Mouse (Mus musculus): ENCODE measurements at regions not wholly inside any gene's neighbourhood (a gene's known extent, or its start where the extent isn't known, plus 50 kb on each side); places are given as distances from the start of the nearest gene placed in this dataset.
"Not testable (repeated sequence)": the region's sequence is repeated elsewhere in the genome, so short reads cannot be mapped to it uniquely, and the experiment has no call there.

DNA sequence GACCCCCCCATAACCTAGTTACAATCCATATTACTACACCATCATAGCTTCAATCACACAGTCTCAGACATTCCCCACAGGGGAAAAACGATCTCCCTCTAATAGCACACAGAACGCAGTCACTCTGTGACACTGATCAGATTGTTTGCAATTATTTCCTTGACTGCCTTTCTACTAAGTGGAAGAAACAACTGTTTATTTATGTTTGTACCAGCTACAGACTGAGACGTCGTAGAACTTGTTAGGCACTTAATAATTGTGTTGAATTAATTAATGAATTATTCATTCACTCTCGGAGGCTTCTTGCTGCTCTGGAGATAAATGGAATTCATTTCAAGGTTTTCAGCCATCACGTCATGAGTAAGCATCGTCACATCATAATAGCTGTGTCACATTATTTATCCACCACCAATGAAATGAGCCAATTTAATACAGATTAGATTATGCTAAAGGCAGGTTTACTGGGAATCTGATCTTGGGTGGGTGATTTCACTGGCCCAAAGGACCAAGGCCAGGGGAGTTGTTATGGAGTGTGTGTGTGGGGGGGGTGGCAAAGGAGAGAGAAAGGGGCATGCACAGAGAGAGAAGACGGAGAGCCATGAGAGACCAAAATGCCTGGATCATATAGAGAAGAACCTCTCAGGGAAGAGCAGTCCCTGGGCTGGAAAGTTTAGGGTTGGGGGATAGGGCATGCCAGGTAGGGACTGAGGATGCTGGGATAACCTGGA is 355.7 kb upstream of the Zwint start:
- ATAC-seq (ENCODE audit: low FRiP score): peak; percentile 51
- no peak overlapping the region for H3K9ac ChIP-seq (ENCODE audit: low read depth, low read length)
- H3K27ac ChIP-seq (ENCODE audit: low read depth, low read length): no peak overlapping the region
- no peaks in the 10 kb centered on the region for H3K4me1 ChIP-seq (replicated peaks; ENCODE audit: control insufficient read depth, insufficient read depth, low read length)
- 58% methylated on average over 8 of the region's 8 CpGs for WGBS
- H3K36me3 ChIP-seq (ENCODE audit: control insufficient read depth, insufficient read depth, low read length): no peaks in the 10 kb centered on the region
- no peak overlapping the region for H3K4me3 ChIP-seq (ENCODE audit: low read depth, low read length)
- DNase-seq (ENCODE audit: low spot score): no peak
- no peaks in the 10 kb centered on the region for H3K9me3 ChIP-seq (ENCODE audit: control insufficient read depth, low read length)
- H3K27me3 ChIP-seq (ENCODE audit: control insufficient read depth, insufficient read depth, low read length): no peaks in the 10 kb centered on the region
- H3K4me2 ChIP-seq (replicated peaks; ENCODE audit: low read depth, low read length): no peak overlapping the region

GRCm38 (mm10) chr10:72309045-72309444 is 345.6 kb upstream of the Zwint start:
- not testable (repeated sequence) for H3K4me3 ChIP-seq (ENCODE audit: low read depth, low read length); H3K9me3 ChIP-seq (ENCODE audit: control insufficient read depth, low read length); ATAC-seq (ENCODE audit: low FRiP score); H3K27me3 ChIP-seq (ENCODE audit: control insufficient read depth, insufficient read depth, low read length); H3K4me1 ChIP-seq (replicated peaks; ENCODE audit: control insufficient read depth, insufficient read depth, low read length); H3K9ac ChIP-seq (ENCODE audit: low read depth, low read length); H3K36me3 ChIP-seq (ENCODE audit: control insufficient read depth, insufficient read depth, low read length); DNase-seq (ENCODE audit: low spot score); H3K4me2 ChIP-seq (replicated peaks; ENCODE audit: low read depth, low read length); H3K27ac ChIP-seq (ENCODE audit: low read depth, low read length)
- WGBS: 97% methylated on average over 21 of the region's 23 CpGs

DNA sequence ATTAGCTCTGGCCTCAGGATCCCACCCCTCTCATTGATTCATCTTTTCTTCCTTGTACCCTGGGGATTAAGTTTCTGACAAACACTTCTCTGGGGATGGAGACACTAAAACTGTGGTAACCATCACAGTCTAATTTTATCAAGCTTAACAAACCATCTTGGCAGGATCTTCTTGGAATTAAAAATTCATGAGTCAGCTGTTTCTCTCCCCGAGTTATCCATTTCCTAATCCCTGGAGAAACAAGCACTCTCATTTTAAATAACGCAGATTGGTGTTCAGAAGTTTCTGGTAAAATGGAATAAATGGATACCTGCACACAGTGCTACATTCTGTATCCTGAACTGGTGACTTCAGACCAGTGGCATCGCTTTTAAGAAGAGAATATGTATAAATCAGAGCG is 336.3 kb upstream of the Zwint start:
- H3K9me3 ChIP-seq (ENCODE audit: control insufficient read depth, low read length): no peaks in the 10 kb centered on the region
- 79% methylated on average over 4 of the region's 4 CpGs for WGBS
- ATAC-seq (ENCODE audit: low FRiP score): no peak
- DNase-seq (ENCODE audit: low spot score): no peak
- H3K4me1 ChIP-seq (replicated peaks; ENCODE audit: control insufficient read depth, insufficient read depth, low read length): no peaks in the 10 kb centered on the region
- H3K36me3 ChIP-seq (ENCODE audit: control insufficient read depth, insufficient read depth, low read length): no peaks in the 10 kb centered on the region
- no peaks in the 10 kb centered on the region for H3K27me3 ChIP-seq (ENCODE audit: control insufficient read depth, insufficient read depth, low read length)
- no peak overlapping the region for H3K4me3 ChIP-seq (ENCODE audit: low read depth, low read length)
- no peak overlapping the region for H3K27ac ChIP-seq (ENCODE audit: low read depth, low read length)
- H3K4me2 ChIP-seq (replicated peaks; ENCODE audit: low read depth, low read length): no peak overlapping the region
- H3K9ac ChIP-seq (ENCODE audit: low read depth, low read length): no peak overlapping the region

DNA sequence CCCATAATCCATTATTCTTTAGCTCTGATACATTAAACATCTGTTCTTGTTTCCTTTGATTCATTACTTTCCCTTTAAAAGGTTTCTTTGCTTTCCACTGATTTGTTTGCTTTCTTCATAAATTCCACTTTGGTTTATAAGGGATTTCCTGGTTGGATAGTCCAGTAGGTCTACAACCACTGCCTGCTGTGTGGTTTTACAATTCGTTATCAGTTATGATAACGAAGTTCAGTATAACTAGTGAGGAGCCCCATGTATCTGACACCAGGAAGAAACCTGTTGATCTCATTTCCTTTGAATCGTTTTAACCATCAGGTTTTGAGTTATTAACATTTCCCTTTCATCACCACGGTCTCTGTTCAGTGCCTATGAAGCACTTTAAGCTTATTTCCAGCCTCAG is 334.3 kb upstream of the Zwint start:
- Histone ChIP-seq H3K36me3 (ENCODE audit: control insufficient read depth, insufficient read depth, low read length) (no peaks in the 10 kb centered on the region), H3K27me3 (ENCODE audit: control insufficient read depth, insufficient read depth, low read length) (no peaks in the 10 kb centered on the region), H3K9ac (ENCODE audit: low read depth, low read length) (no peak overlapping the region), H3K4me1 (replicated peaks; ENCODE audit: control insufficient read depth, insufficient read depth, low read length) (no peaks in the 10 kb centered on the region), H3K4me3 (ENCODE audit: low read depth, low read length) (no peak overlapping the region), H3K9me3 (ENCODE audit: control insufficient read depth, low read length) (no peaks in the 10 kb centered on the region), H3K27ac (ENCODE audit: low read depth, low read length) (no peak overlapping the region), H3K4me2 (replicated peaks; ENCODE audit: low read depth, low read length) (no peak overlapping the region)
- WGBS: 89% methylated on average over 4 of the region's 4 CpGs
- no peak for ATAC-seq (ENCODE audit: low FRiP score)
- no peak for DNase-seq (ENCODE audit: low spot score)

- Histone ChIP-seq H3K9ac (ENCODE audit: low read depth, low read length) (no peak overlapping the region), H3K9me3 (ENCODE audit: control insufficient read depth, low read length) (no peaks in the 10 kb centered on the region), H3K27ac (ENCODE audit: low read depth, low read length) (no peak overlapping the region), H3K4me1 (replicated peaks; ENCODE audit: control insufficient read depth, insufficient read depth, low read length) (no peaks in the 10 kb centered on the region), H3K36me3 (ENCODE audit: control insufficient read depth, insufficient read depth, low read length) (no peaks in the 10 kb centered on the region), H3K27me3 (ENCODE audit: control insufficient read depth, insufficient read depth, low read length) (no peaks in the 10 kb centered on the region), H3K4me3 (ENCODE audit: low read depth, low read length) (no peak overlapping the region), H3K4me2 (replicated peaks; ENCODE audit: low read depth, low read length) (no peak overlapping the region)
- ATAC-seq (ENCODE audit: low FRiP score) (peak; percentile 35; the same call in 1 of the 2 replicates), DNase-seq (ENCODE audit: low spot score) (no peak)
- 55% methylated on average over 4 of the region's 4 CpGs for WGBS
Measured at GRCm38 (mm10) chr10:72326624-72327023, 328.0 kb upstream of the Zwint start.

GRCm38 (mm10) chr10:72347253-72347652 is 307.4 kb upstream of the Zwint start:
- Histone ChIP-seq H3K9me3 (ENCODE audit: control insufficient read depth, low read length) (no peaks in the 10 kb centered on the region), H3K4me1 (replicated peaks; ENCODE audit: control insufficient read depth, insufficient read depth, low read length) (no peaks in the 10 kb centered on the region), H3K27me3 (ENCODE audit: control insufficient read depth, insufficient read depth, low read length) (no peaks in the 10 kb centered on the region), H3K4me3 (ENCODE audit: low read depth, low read length) (no peak overlapping the region), H3K4me2 (replicated peaks; ENCODE audit: low read depth, low read length) (no peak overlapping the region), H3K9ac (ENCODE audit: low read depth, low read length) (no peak overlapping the region), H3K27ac (ENCODE audit: low read depth, low read length) (no peak overlapping the region), H3K36me3 (ENCODE audit: control insufficient read depth, insufficient read depth, low read length) (no peaks in the 10 kb centered on the region)
- ATAC-seq (ENCODE audit: low FRiP score) (no peak), DNase-seq (ENCODE audit: low spot score) (no peak)
- 76% methylated on average over 5 of the region's 5 CpGs for WGBS

DNA sequence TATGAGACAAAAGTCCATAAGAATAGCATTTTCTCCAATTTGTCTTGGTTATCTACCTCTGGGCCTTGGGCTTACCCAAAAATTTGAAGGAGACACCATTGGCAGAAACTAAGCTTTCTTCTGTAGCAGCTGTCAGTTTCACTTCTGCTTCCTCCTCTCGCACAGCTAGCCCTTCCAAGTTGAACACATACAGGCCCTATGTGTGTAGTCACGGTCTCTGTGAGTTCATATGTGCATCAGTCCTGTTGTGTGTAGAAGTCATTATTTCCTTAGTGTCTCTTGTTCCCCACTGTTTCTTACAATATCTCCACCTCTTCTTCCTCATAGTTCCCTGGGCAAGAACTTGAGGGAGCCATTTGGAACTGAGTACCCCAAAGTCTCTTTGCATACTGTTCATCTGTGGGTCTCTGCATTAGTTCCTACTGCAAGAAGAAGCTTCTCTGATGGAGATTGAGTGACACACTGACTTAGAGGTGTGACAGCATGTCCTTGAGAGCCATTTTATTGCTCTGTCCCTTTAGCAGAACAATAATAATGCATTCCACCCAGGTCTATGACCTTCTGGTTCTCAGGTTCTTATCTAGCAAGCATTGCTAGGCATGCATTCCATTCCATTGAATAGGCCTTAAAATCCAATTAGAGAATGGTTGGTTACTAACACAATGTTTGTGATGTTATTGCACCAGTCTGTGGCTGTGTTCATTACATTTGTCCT is 306.5 kb upstream of the Zwint start:
- H3K27me3 ChIP-seq (ENCODE audit: control insufficient read depth, insufficient read depth, low read length): no peaks in the 10 kb centered on the region
- WGBS: 100% methylated on average over 2 of the region's 2 CpGs
- H3K9me3 ChIP-seq (ENCODE audit: control insufficient read depth, low read length): no peaks in the 10 kb centered on the region
- H3K36me3 ChIP-seq (ENCODE audit: control insufficient read depth, insufficient read depth, low read length): no peaks in the 10 kb centered on the region
- no peaks in the 10 kb centered on the region for H3K4me1 ChIP-seq (replicated peaks; ENCODE audit: control insufficient read depth, insufficient read depth, low read length)
- no peak overlapping the region for H3K4me3 ChIP-seq (ENCODE audit: low read depth, low read length)
- no peak overlapping the region for H3K27ac ChIP-seq (ENCODE audit: low read depth, low read length)
- ATAC-seq (ENCODE audit: low FRiP score) (no peak), DNase-seq (ENCODE audit: low spot score) (no peak)
- no peak overlapping the region for H3K9ac ChIP-seq (ENCODE audit: low read depth, low read length)
- no peak overlapping the region for H3K4me2 ChIP-seq (replicated peaks; ENCODE audit: low read depth, low read length)

DNA sequence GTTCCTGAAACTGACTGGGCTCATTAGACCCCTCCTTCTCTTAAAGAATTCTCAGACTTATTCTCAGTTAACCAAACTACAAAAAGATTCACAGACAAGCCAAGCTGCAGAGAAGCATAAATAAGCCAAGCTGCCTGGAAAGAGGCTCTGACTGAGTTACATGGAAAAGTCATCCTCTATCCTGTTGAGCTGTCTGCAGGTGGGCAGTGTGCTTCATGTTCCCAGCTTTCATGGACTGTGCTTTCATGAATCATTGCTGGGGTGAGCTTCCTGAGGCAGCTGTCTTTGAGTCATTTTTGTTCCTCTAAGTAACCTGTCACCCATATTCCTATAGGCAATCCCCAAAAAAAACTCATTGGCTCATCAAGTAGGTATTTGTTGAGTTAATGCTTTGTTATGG is 301.8 kb upstream of the Zwint start:
- H3K4me1 ChIP-seq (replicated peaks; ENCODE audit: control insufficient read depth, insufficient read depth, low read length): no peaks in the 10 kb centered on the region
- no peak overlapping the region for H3K9ac ChIP-seq (ENCODE audit: low read depth, low read length)
- H3K27ac ChIP-seq (ENCODE audit: low read depth, low read length): no peak overlapping the region
- no peaks in the 10 kb centered on the region for H3K36me3 ChIP-seq (ENCODE audit: control insufficient read depth, insufficient read depth, low read length)
- H3K4me3 ChIP-seq (ENCODE audit: low read depth, low read length): no peak overlapping the region
- H3K27me3 ChIP-seq (ENCODE audit: control insufficient read depth, insufficient read depth, low read length): no peaks in the 10 kb centered on the region
- no peak overlapping the region for H3K4me2 ChIP-seq (replicated peaks; ENCODE audit: low read depth, low read length)
- ATAC-seq (ENCODE audit: low FRiP score) (no peak), DNase-seq (ENCODE audit: low spot score) (no peak)
- H3K9me3 ChIP-seq (ENCODE audit: control insufficient read depth, low read length): no peaks in the 10 kb centered on the region

DNA sequence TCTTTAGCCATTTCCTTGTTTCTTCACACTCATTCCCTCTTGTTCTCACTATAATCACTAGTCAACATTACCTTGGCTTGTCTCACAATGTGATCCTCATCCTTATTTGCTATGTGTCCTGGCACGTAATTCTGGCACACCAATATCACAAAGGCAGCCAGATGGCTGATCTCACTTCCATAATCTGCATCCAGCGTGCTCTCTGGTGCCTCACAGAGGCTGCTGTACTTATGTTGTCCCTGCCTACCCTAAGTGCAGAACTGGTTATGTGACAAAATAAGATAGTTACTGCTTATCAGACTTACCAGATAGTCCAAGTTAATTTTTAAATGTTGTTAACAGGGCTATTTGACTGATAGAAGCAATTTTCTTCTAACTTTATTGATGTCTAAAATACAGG is 301.1 kb upstream of the Zwint start:
- DNase-seq (ENCODE audit: low spot score): no peak
- H3K9me3 ChIP-seq (ENCODE audit: control insufficient read depth, low read length): no peaks in the 10 kb centered on the region
- H3K4me3 ChIP-seq (ENCODE audit: low read depth, low read length): no peak overlapping the region
- no peaks in the 10 kb centered on the region for H3K4me1 ChIP-seq (replicated peaks; ENCODE audit: control insufficient read depth, insufficient read depth, low read length)
- no peak for ATAC-seq (ENCODE audit: low FRiP score)
- 85% methylated on average over 2 of the region's 2 CpGs for WGBS
- no peaks in the 10 kb centered on the region for H3K27me3 ChIP-seq (ENCODE audit: control insufficient read depth, insufficient read depth, low read length)
- H3K27ac ChIP-seq (ENCODE audit: low read depth, low read length): no peak overlapping the region
- H3K9ac ChIP-seq (ENCODE audit: low read depth, low read length): no peak overlapping the region
- no peaks in the 10 kb centered on the region for H3K36me3 ChIP-seq (ENCODE audit: control insufficient read depth, insufficient read depth, low read length)
- H3K4me2 ChIP-seq (replicated peaks; ENCODE audit: low read depth, low read length): no peak overlapping the region
